Mouse (Mus musculus) brain, adult 2 months (tissue): ENCODE results near the gene Ccdc194.

Source experiments
- DNase-seq: peaks from one replicate; pipeline ENCODE4 v3.0.0; 2011; ENCODE audit warnings: low read depth, low spot score

Ccdc194 gene

GRCm38 (mm10) chr8:71476099-71476940 is 49.2 kb downstream of the Ccdc194 start:
- DNase-seq = peak; percentile 92

- DNase-seq = no peak
These were observed 49.8 kb downstream of the Ccdc194 start for GRCm38 (mm10) chr8:71475702-71476075.

- no peak for DNase-seq
These were observed 50.5 kb downstream of the Ccdc194 start for GRCm38 (mm10) chr8:71474785-71475701.

- no peak for DNase-seq
These were observed 51.2 kb downstream of the Ccdc194 start for GRCm38 (mm10) chr8:71474344-71474743.

GRCm38 (mm10) chr8:71472601-71473386 is 52.7 kb downstream of the Ccdc194 start:
- no peak for DNase-seq

- DNase-seq = no peak
These were observed 53.6 kb downstream of the Ccdc194 start for GRCm38 (mm10) chr8:71471861-71472260.

GRCm38 (mm10) chr8:71470913-71471255 is 54.6 kb downstream of the Ccdc194 start:
- DNase-seq = no peak

GRCm38 (mm10) chr8:71470146-71470912 is 55.2 kb downstream of the Ccdc194 start:
- DNase-seq = no peak
